Mouse (Mus musculus) thymus, postnatal 4 days (tissue): ENCODE results near the gene Gpd2.

Experiments used
- DNase-seq: peaks from one replicate; pipeline ENCODE4 v3.0.0; 2021

The Gpd2 gene

GRCm38 (mm10) chr2:57251636-57252317 lies 14.3 kb downstream of the Gpd2 start:
- no peak for DNase-seq

- DNase-seq = peak; percentile 21
These were observed 15.3 kb downstream of the Gpd2 start for GRCm38 (mm10) chr2:57252542-57253301.

- DNase-seq = no peak
These were observed 16.8 kb downstream of the Gpd2 start for GRCm38 (mm10) chr2:57254267-57254666.

GRCm38 (mm10) chr2:57255153-57255670 lies 17.8 kb downstream of the Gpd2 start:
- DNase-seq = no peak

GRCm38 (mm10) chr2:57255836-57256235 lies 18.4 kb downstream of the Gpd2 start:
- DNase-seq = no peak

- peak; percentile 14 for DNase-seq
These were observed 19.0 kb downstream of the Gpd2 start for GRCm38 (mm10) chr2:57256459-57256858.

- no peak for DNase-seq
These were observed 24.0 kb downstream of the Gpd2 start for GRCm38 (mm10) chr2:57261286-57262077.

- DNase-seq = no peak
These were observed 26.0 kb downstream of the Gpd2 start for GRCm38 (mm10) chr2:57263431-57263830.

- DNase-seq = no peak
These were observed 27.5 kb downstream of the Gpd2 start for GRCm38 (mm10) chr2:57264912-57265311.

GRCm38 (mm10) chr2:57266679-57267393 lies 29.4 kb downstream of the Gpd2 start:
- DNase-seq = no peak

- no peak for DNase-seq
These were observed 29.9 kb downstream of the Gpd2 start for GRCm38 (mm10) chr2:57267394-57267716.

- DNase-seq = no peak
These were observed 30.5 kb downstream of the Gpd2 start for GRCm38 (mm10) chr2:57267896-57268295.

- DNase-seq = no peak
These were observed 31.4 kb downstream of the Gpd2 start for GRCm38 (mm10) chr2:57268839-57269238.

- no peak for DNase-seq
These were observed 32.4 kb downstream of the Gpd2 start for GRCm38 (mm10) chr2:57269690-57270435.

- DNase-seq = no peak
These were observed 42.8 kb downstream of the Gpd2 start for GRCm38 (mm10) chr2:57280190-57280723.

GRCm38 (mm10) chr2:57283791-57284190 lies 46.4 kb downstream of the Gpd2 start:
- no peak for DNase-seq

- no peak for DNase-seq
These were observed 47.8 kb downstream of the Gpd2 start for GRCm38 (mm10) chr2:57285197-57285596.

GRCm38 (mm10) chr2:57287986-57288385 lies 50.6 kb downstream of the Gpd2 start:
- DNase-seq = no peak

GRCm38 (mm10) chr2:57293571-57293970 lies 56.1 kb downstream of the Gpd2 start:
- DNase-seq = no peak

- no peak for DNase-seq
These were observed 58.6 kb downstream of the Gpd2 start for GRCm38 (mm10) chr2:57296069-57296468.

- DNase-seq = no peak
These were observed 59.8 kb downstream of the Gpd2 start for GRCm38 (mm10) chr2:57297226-57297625.

- DNase-seq = no peak
These were observed 64.1 kb downstream of the Gpd2 start for GRCm38 (mm10) chr2:57301539-57301938.
